Mouse (Mus musculus) heart, embryonic 13.5 days (tissue): ENCODE results near the gene Ints11. TPM values are rescaled to one million over a fixed set of nuclear protein-coding genes. Genes with fewer than 3 reads are reported as not detected.

ENCODE experiments used
- ATAC-seq: fragments of 200-750 bp; cut with Nextera tagmentation; 2 replicates; pipeline ENCODE4 v1.8.0; 2017; ENCODE audit warnings: moderate TSS enrichment; ENCODE audit not compliant: insufficient number of reproducible peaks, low FRiP score, low TSS enrichment; ENCODE audit errors: extremely low read depth
- H3K27ac ChIP-seq: fragments of 300-500 bp; sonication (generic); replicated peaks from 2 replicates; pipeline ENCODE4 v1.5.1; 2015; ENCODE audit warnings: moderate library complexity, mild to moderate bottlenecking, inconsistent platforms
- H3K27me3 ChIP-seq: fragments of 300-500 bp; sonication (generic); replicated peaks from 2 replicates; pipeline ENCODE4 v1.6.1; 2015; ENCODE audit warnings: mild to moderate bottlenecking, inconsistent platforms
- H3K36me3 ChIP-seq: fragments of 300-500 bp; sonication (generic); 2 replicates; pipeline ENCODE4 v1.6.1; 2015; ENCODE audit warnings: mild to moderate bottlenecking, inconsistent platforms
- H3K4me1 ChIP-seq: fragments of 300-500 bp; sonication (generic); 2 replicates; pipeline ENCODE4 v1.6.1; 2015; ENCODE audit warnings: inconsistent platforms
- H3K4me2 ChIP-seq: fragments of 300-500 bp; sonication (generic); 2 replicates; pipeline ENCODE4 v1.6.1; 2015; ENCODE audit warnings: inconsistent platforms, mild to moderate bottlenecking, moderate library complexity
- H3K4me3 ChIP-seq: fragments of 300-500 bp; sonication (generic); 2 replicates; pipeline ENCODE4 v1.5.1; 2015; ENCODE audit warnings: moderate library complexity, mild to moderate bottlenecking, inconsistent platforms
- H3K9ac ChIP-seq: fragments of 300-500 bp; sonication (generic); 2 replicates; pipeline ENCODE4 v1.6.1; 2015; ENCODE audit warnings: inconsistent platforms, mild to moderate bottlenecking, moderate library complexity
- H3K9me3 ChIP-seq: fragments of 300-500 bp; sonication (generic); 2 replicates; pipeline ENCODE4 v1.6.1; 2016; ENCODE audit warnings: inconsistent platforms
- WGBS: fragments of 180-500 bp; shearing (Covaris S2); methylation state at CpG from one replicate; pipeline ENCODE4 v1.1.7; 2015; ENCODE audit warnings: mixed read lengths; 5-methylcytosine and 5-hydroxymethylcytosine counted together
- polyA plus RNA-seq: library from polyadenylated mRNA; unstranded; fragments of >200 nt; fragmentation: Nextera tagmentation; extraction: Ambion mirVana; gene quantifications from 2 replicates; pipeline ENCODE4 v1.2.1, GENCODE M21; 2015

The Ints11 gene
- polyA plus RNA-seq, 1 experiment from 2014 or later, result 36.0 TPM

DNA sequence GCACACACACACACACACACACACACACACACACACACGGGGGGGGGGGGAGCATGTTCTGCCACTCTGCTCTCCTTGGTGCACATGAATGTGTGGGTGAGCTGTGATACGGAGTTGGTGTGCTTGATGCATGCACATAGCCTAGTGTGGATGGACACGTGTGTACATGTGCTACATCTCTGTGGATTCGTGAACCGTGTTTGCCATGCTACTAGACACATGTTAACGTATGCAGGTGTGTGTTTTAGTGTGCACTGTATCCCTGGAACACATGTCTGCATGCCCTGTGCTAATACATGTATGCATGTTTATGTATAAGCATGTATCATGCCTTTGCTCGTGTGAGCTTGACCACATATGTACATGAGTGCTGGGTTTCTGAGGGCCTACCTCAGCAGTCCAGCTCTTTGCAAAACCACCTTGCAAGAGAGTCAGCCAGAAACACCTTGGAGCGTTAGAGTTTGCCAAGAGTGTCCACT is 23.9 kb downstream of the Ints11 start:
- peaks cover 39% of the 10 kb centered on the region for H3K36me3 ChIP-seq
- H3K9ac ChIP-seq, result peak overlapping the region; percentile 93
- no peak overlapping the region for H3K27ac ChIP-seq
- ATAC-seq, result no peak
- H3K9me3 ChIP-seq, result no peaks in the 10 kb centered on the region
- H3K27me3 ChIP-seq, result no peaks in the 10 kb centered on the region
- peaks cover 45% of the 10 kb centered on the region for H3K4me1 ChIP-seq
- peak overlapping the region; percentile 92 for H3K4me3 ChIP-seq
- WGBS, result 70% methylated on average over 8 of the region's 8 CpGs
- H3K4me2 ChIP-seq, result peak overlapping the region; percentile 91

DNA sequence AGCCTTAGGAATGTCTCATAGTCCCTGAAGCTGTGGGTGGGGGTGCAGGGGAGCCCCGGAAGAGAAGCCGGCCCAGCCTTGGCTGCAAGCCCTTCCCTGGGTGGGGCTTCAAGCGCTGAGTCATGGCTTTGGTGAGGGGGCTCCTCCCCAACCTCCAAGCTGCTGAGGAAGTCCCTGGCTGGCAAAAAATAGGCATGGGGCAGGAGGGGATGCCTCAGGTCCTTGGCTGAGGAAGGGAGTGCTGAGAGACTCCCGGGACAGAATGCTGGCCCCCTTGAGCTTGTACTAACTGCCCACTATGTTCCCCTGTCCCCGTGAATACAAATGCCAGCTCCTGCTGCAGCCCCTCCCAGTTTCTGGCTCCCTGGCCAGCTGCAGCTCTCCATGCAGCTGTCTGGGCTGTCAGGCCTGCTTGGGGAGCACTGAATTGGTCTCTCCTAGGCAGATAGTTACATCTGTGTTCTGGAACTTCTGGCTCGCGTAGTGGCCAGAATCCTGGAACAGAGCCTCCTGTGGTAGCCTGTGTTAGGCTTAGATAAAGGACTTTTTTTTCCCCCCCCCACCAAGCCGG is 25.1 kb downstream of the Ints11 start:
- no peaks in the 10 kb centered on the region for H3K27me3 ChIP-seq
- H3K4me3 ChIP-seq, result peak overlapping the region; percentile 92
- H3K4me2 ChIP-seq, result peak overlapping the region; percentile 91
- peak overlapping the region; percentile 55 for H3K27ac ChIP-seq
- H3K9me3 ChIP-seq, result no peaks in the 10 kb centered on the region
- ATAC-seq, result no peak
- peaks cover 45% of the 10 kb centered on the region for H3K4me1 ChIP-seq
- H3K36me3 ChIP-seq, result peaks cover 39% of the 10 kb centered on the region
- H3K9ac ChIP-seq, result peak overlapping the region; percentile 64
- WGBS, result 19% methylated on average over 8 of the region's 8 CpGs

DNA sequence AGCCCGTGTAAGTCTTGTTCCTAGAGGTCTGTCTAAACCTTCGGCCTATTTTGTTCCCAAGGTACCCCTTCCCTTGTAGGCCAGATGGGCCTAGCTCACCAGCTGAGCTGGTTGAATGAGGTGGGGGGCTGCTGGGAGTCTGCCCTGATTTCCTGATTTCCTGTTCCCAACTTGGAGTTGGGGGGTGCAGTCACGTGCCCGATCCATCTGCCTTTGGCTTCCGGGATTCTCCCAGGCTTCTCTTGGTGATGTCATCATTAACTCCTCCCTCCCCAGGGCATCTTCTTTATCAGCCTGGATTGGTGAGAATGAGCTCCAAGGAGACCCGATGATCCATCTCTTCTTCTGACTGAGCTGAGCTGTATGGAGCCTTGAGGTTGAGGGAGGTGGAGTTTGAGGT is 25.9 kb downstream of the Ints11 start:
- H3K9ac ChIP-seq, result peak overlapping the region; percentile 62; the same call in 1 of the 2 replicates
- no peaks in the 10 kb centered on the region for H3K27me3 ChIP-seq
- H3K4me1 ChIP-seq, result peaks cover 43% of the 10 kb centered on the region
- peaks cover 39% of the 10 kb centered on the region for H3K36me3 ChIP-seq
- peak overlapping the region; percentile 55; the same call in 1 of the 2 replicates for H3K27ac ChIP-seq
- peak overlapping the region; percentile 92; the same call in 1 of the 2 replicates for H3K4me3 ChIP-seq
- H3K9me3 ChIP-seq, result no peaks in the 10 kb centered on the region
- ATAC-seq, result no peak
- peak overlapping the region; percentile 91 for H3K4me2 ChIP-seq
- 38% methylated on average over 6 of the region's 6 CpGs for WGBS

DNA sequence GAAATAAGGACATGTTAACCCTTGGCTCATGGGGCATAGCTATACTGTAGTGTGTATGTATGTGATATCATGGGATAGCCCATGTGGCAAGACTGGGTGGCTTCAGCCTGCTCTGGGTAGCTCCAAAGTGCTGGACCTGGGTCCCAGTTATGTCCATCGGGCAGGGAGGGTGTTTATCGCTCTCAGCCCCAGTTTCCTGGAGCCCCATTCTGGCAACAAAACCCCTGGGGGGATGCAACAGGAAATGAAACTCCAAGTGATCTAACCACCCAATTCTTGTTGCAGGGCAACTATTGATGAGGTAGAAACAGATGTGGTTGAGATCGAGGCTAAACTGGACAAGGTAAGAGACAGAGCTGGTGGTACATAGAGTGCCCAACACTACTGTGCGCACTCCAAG is 26.5 kb downstream of the Ints11 start:
- Histone ChIP-seq H3K27me3 (no peaks in the 10 kb centered on the region), H3K4me3 (no peak overlapping the region), H3K27ac (no peak overlapping the region), H3K36me3 (peaks cover 45% of the 10 kb centered on the region), H3K9ac (no peak overlapping the region), H3K4me2 (no peak overlapping the region), H3K4me1 (peaks cover 40% of the 10 kb centered on the region), H3K9me3 (no peaks in the 10 kb centered on the region)
- ATAC-seq, result no peak
- 89% methylated on average over 4 of the region's 4 CpGs for WGBS

DNA sequence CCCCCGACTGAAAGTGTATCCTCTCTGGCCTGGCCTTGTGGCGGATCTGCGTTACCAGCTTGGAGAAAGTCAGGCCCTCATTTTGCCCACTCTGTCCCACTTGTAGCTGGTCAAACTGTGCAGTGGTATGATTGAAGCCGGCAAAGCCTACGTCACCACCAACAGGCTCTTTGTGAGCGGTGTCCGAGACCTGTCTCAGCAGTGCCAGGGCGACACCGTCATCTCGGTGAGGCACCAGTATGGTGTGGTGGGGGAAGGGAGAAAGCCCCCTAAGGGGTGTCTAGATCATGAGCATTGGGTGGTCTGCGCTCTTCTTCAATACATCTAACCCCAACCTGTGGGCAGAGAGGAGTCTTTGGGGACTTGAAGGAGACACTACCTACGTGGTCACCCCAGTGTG is 27.1 kb downstream of the Ints11 start:
- no peak overlapping the region for H3K27ac ChIP-seq
- no peak overlapping the region for H3K4me2 ChIP-seq
- H3K9me3 ChIP-seq, result no peaks in the 10 kb centered on the region
- peaks cover 51% of the 10 kb centered on the region for H3K36me3 ChIP-seq
- H3K27me3 ChIP-seq, result no peaks in the 10 kb centered on the region
- H3K9ac ChIP-seq, result no peak overlapping the region
- H3K4me3 ChIP-seq, result no peak overlapping the region
- 92% methylated on average over 12 of the region's 12 CpGs for WGBS
- H3K4me1 ChIP-seq, result peaks cover 44% of the 10 kb centered on the region
- no peak for ATAC-seq

DNA sequence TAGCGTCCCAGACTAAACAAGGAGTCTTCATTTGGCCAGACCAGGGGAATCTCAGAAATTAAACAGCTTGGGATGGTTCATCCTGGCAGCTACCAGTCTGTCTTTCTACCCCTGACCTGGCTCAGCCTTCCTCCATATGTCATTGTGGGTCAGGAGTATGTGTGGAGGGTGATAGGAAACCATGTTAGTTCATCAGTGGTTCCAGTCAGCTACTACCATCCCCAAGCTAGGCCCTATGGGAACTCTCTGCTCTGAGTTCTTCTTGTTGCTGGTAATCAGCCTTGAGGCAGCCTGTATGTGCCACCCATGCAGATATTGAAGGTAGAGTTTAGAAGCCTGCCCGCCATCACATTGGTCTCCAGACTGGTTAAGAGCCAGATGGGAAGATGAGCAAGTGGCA is 29.0 kb downstream of the Ints11 start:
- Histone ChIP-seq H3K4me1 (peaks cover 36% of the 10 kb centered on the region), H3K4me2 (no peak overlapping the region), H3K4me3 (no peak overlapping the region), H3K27ac (no peak overlapping the region), H3K9me3 (no peaks in the 10 kb centered on the region), H3K9ac (no peak overlapping the region), H3K36me3 (peaks cover 70% of the 10 kb centered on the region), H3K27me3 (no peaks in the 10 kb centered on the region)
- ATAC-seq, result no peak
- 88% methylated on average over 2 of the region's 2 CpGs for WGBS

DNA sequence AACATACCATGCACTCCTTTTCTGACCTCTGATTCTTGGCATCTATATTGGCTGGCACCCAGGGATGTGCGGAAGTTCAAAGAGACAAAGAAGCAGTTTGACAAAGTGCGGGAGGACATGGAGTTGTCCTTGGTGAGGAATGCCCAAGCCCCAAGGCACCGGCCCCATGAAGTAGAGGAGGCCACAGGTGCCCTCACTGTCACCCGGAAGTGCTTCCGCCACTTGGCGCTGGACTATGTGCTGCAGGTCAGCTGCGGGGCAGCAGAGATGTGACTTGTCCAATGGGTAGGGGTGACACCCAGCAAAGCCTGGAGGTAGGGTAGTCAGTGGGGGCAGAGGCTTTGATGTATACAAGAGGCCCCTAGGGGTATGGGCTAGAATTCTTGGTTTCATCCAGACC is 30.0 kb downstream of the Ints11 start:
- H3K27ac ChIP-seq, result no peak overlapping the region
- peaks cover 25% of the 10 kb centered on the region for H3K4me1 ChIP-seq
- H3K36me3 ChIP-seq, result peaks cover 80% of the 10 kb centered on the region
- H3K4me3 ChIP-seq, result no peak overlapping the region
- no peak overlapping the region for H3K9ac ChIP-seq
- no peak overlapping the region for H3K4me2 ChIP-seq
- no peak for ATAC-seq
- no peaks in the 10 kb centered on the region for H3K27me3 ChIP-seq
- no peaks in the 10 kb centered on the region for H3K9me3 ChIP-seq
- WGBS, result 92% methylated on average over 7 of the region's 7 CpGs

DNA sequence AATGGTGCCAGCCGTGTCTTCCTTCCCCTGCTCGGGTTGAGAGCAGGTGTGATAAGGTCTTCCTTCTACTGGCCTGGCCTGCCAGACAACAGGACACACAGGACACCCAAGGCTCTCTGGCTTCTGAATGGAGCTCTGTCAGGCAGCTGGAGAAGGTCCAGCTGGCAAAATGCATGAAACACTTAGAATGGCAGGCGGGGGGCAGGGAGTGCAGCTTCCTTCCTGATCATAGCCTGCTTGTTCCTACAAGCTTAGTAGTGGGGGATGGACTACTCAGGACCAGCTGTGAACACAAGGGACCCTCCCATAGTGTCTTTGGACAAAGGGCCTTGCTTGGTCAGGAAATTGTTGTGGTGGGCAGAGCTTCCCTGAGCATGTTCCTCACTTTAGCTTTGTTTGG is 31.9 kb downstream of the Ints11 start:
- peak overlapping the region; percentile 5; the same call in 1 of the 2 replicates for H3K27ac ChIP-seq
- peaks cover 95% of the 10 kb centered on the region for H3K36me3 ChIP-seq
- no peak overlapping the region for H3K4me3 ChIP-seq
- H3K9me3 ChIP-seq, result no peaks in the 10 kb centered on the region
- H3K27me3 ChIP-seq, result no peaks in the 10 kb centered on the region
- H3K4me2 ChIP-seq, result no peak overlapping the region
- 0 out of 2 replicates have a peak, but pooled peaks have one; percentile 19 for ATAC-seq
- no peak overlapping the region for H3K9ac ChIP-seq
- 59% methylated on average over 3 of the region's 3 CpGs for WGBS
- H3K4me1 ChIP-seq, result peaks cover 10% of the 10 kb centered on the region

DNA sequence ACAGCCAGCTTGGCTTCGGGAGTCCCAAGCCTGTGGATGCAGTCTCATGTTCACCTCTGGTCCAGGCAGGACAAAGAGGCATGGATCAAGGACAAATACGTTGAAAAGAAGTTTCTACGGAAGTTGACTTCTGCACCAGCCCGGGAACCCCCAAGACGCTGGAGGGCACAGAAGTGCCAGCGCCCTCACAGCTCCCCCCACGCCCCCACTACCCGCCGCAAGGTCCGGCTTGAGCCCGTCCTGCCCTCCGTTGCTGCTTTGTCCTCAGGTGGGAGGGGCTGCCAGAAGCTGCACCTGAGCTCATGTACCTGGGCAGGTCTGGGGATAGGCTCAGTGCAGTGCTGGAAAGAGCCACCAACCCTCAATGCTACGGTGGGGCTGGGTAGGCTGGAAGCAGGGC is 33.9 kb downstream of the Ints11 start:
- no peak for ATAC-seq
- no peaks in the 10 kb centered on the region for H3K27me3 ChIP-seq
- no peak overlapping the region for H3K4me3 ChIP-seq
- H3K36me3 ChIP-seq, result peaks cover 87% of the 10 kb centered on the region
- 89% methylated on average over 13 of the region's 13 CpGs for WGBS
- H3K27ac ChIP-seq, result no peak overlapping the region
- H3K9ac ChIP-seq, result no peak overlapping the region
- H3K9me3 ChIP-seq, result no peaks in the 10 kb centered on the region
- H3K4me1 ChIP-seq, result peaks cover 10% of the 10 kb centered on the region
- H3K4me2 ChIP-seq, result no peak overlapping the region

DNA sequence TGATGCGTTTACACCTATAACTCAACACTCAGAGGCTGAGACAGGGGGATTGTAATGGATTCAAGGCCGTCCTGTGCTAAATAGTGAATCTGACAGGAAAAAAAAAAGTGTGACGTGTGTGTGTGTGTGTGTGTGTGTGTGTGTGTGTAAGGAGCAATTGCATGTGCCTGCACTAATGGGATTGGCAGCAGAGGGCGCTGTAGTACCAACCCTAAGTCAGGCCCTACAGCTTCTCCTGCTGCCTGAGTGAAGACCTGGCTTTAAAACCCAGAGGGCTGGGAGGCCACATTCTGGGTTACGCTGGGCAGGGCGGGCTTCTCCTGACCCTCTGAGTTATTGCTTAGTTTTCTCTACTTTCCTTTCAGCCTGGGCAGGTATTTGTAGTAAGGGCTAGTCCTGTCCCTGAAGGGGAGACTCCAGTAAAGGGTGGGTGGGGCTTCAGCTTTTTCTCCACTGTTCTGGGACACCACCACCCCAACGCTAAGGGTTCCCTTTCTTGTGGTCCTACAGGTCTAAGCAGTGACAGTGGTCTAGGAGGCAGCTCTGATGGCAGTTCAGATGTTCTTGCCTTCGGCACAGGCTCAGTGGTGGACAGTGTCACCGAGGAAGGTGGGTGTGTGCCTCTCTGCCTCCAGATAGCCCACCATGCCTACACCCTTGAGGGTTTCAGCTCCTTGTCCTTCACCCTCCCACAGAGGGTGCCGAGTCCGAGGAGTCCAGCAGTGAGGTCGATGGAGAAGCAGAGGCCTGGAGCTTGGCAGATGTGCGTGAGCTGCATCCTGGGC is 35.2 kb downstream of the Ints11 start:
- no peak overlapping the region for H3K27ac ChIP-seq
- H3K4me2 ChIP-seq, result no peak overlapping the region
- no peak overlapping the region for H3K9ac ChIP-seq
- no peak for ATAC-seq
- 90% methylated on average over 13 of the region's 13 CpGs for WGBS
- no peaks in the 10 kb centered on the region for H3K27me3 ChIP-seq
- H3K4me1 ChIP-seq, result peaks cover 10% of the 10 kb centered on the region
- H3K36me3 ChIP-seq, result peaks cover 74% of the 10 kb centered on the region
- H3K4me3 ChIP-seq, result no peak overlapping the region
- no peaks in the 10 kb centered on the region for H3K9me3 ChIP-seq

DNA sequence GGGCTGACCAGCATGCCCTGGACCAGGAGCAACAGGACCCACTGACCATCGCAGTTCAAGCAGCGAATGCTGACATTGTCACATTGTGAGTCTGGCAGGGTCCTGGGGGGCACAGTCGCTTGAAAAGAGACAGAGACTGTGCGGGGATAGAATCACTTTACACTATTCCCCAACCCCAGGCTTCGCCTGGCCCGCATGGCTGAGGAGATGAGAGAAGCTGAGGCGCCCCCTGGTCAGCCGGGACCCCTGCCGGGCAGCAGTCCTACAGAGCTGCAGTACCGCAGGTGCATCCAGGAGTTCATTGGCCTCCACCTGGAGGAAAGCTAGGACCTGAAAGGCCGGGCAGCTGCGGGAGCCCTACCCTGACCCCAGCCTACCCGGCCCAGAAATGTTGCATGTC is 36.3 kb downstream of the Ints11 start:
- Histone ChIP-seq H3K4me3 (no peak overlapping the region), H3K9me3 (no peaks in the 10 kb centered on the region), H3K4me1 (peaks cover 9% of the 10 kb centered on the region), H3K4me2 (no peak overlapping the region), H3K36me3 (peaks cover 63% of the 10 kb centered on the region), H3K27me3 (no peaks in the 10 kb centered on the region), H3K27ac (no peak overlapping the region), H3K9ac (no peak overlapping the region)
- ATAC-seq, result no peak
- WGBS, result 85% methylated on average over 13 of the region's 13 CpGs
